Mouse (Mus musculus) retina, embryonic 14.5 days (tissue): ENCODE measurements around the gene Scaf1.

Source experiments
- DNase-seq: peaks from one replicate; pipeline ENCODE4 v3.0.0-alpha.2; 2015; ENCODE audit warnings: low spot score

The Scaf1 gene

GRCm38 (mm10) chr7:44954091-44954885 lies 61.9 kb downstream of the Scaf1 start:
- no peak for DNase-seq

GRCm38 (mm10) chr7:44953561-44953960 lies 62.6 kb downstream of the Scaf1 start:
- DNase-seq = no peak
